Mouse (Mus musculus) small intestine, adult 2 months (tissue): ENCODE data around the gene Acad12. TPM values are rescaled to one million over a fixed set of nuclear protein-coding genes. Genes with fewer than 3 reads are reported as not detected.
A peak's percentile ranks its signal among the peaks of the same experiment; 100 is the strongest.
"Not testable (repeated sequence)": the region's sequence is repeated elsewhere in the genome, so short reads cannot be mapped to it uniquely, and the experiment has no call there.

Source experiments
- H3K27ac ChIP-seq: fragments of 200-500 bp; 2 replicates; pipeline ENCODE4 v1.5.1; 2012; ENCODE audit warnings: low read depth, low read length, control low read depth, inconsistent platforms; ENCODE audit not compliant: insufficient read depth
- H3K27me3 ChIP-seq: fragments of 200-500 bp; 2 replicates; pipeline ENCODE4 v1.6.1; 2012; ENCODE audit warnings: mild to moderate bottlenecking, moderate library complexity, low read length, inconsistent platforms; ENCODE audit not compliant: control insufficient read depth, insufficient read depth
- H3K36me3 ChIP-seq: fragments of 200-500 bp; 2 replicates; pipeline ENCODE4 v1.6.1; 2012; ENCODE audit warnings: mild to moderate bottlenecking, low read length, control low read depth, inconsistent platforms; ENCODE audit not compliant: control insufficient read depth, insufficient read depth
- H3K4me1 ChIP-seq: fragments of 200-500 bp; 2 replicates; pipeline ENCODE4 v1.6.1; 2012; ENCODE audit warnings: low read length, inconsistent platforms, mixed read lengths; ENCODE audit not compliant: control insufficient read depth, insufficient read depth, insufficient read length
- H3K4me3 ChIP-seq: fragments of 200-500 bp; 2 replicates; pipeline ENCODE4 v1.5.1; 2012; ENCODE audit warnings: low read depth, mild to moderate bottlenecking, control low read depth, inconsistent platforms, low read length, moderate library complexity
- CTCF ChIP-seq: fragments of 200-500 bp; IDR thresholded peaks from 2 replicates; pipeline ENCODE4 v1.5.1; 2012; ENCODE audit warnings: low read depth, mild to moderate bottlenecking, control low read depth, inconsistent platforms, low read length, moderate library complexity, mixed read lengths; ENCODE audit not compliant: insufficient replicate concordance, insufficient read length; ENCODE audit errors: extremely low read depth
- POLR2A ChIP-seq: fragments of 200-500 bp; IDR thresholded peaks from 2 replicates; pipeline ENCODE4 v1.6.1; 2012; ENCODE audit warnings: low read depth, mild to moderate bottlenecking, control low read depth, inconsistent platforms, low read length, moderate library complexity
- WGBS: fragments of 180-500 bp; shearing (Covaris S2); methylation state at CpG from one replicate; pipeline ENCODE4 v1.1.7; 2018; 5-methylcytosine and 5-hydroxymethylcytosine counted together
- polyA plus RNA-seq: library from polyadenylated mRNA; depleted of rRNA; stranded (reverse); fragments of >200 nt; gene quantifications from 2 replicates; pipeline ENCODE4 v1.2.3, GENCODE M21; 2012

The Acad12 gene
- polyA plus RNA-seq, 1 experiment, result 6.7 TPM

DNA sequence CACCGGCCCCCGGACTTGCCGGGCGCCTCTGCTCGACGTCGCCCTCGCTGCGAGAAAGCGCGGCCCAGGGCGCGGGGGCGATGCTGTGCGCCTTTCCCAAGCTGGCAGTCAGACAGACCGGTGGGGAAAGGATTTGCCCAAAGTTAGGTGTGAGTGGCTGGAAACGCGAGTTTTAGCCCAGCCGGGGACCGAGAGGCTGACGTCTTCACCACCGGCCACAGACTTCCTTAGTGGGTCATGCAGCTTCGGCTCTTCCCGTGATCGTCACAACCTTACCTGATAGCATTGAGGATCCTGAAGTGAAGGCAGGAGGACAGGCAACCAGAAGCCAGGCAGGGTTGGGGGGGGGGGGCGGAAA, 42.1 kb upstream of the Acad12 start:
- Histone ChIP-seq H3K4me3 (peak overlapping the region; percentile 89), H3K36me3 (peaks cover 18% of the 10 kb centered on the region), H3K27me3 (no peaks in the 10 kb centered on the region), H3K4me1 (peaks cover 7% of the 10 kb centered on the region), H3K27ac (peak overlapping the region; percentile 3; the same call in 1 of the 2 replicates)
- TF ChIP-seq POLR2A, result no peak
- TF ChIP-seq CTCF, result no peak
- WGBS, result under 1% methylated on average over 26 of the region's 26 CpGs

DNA sequence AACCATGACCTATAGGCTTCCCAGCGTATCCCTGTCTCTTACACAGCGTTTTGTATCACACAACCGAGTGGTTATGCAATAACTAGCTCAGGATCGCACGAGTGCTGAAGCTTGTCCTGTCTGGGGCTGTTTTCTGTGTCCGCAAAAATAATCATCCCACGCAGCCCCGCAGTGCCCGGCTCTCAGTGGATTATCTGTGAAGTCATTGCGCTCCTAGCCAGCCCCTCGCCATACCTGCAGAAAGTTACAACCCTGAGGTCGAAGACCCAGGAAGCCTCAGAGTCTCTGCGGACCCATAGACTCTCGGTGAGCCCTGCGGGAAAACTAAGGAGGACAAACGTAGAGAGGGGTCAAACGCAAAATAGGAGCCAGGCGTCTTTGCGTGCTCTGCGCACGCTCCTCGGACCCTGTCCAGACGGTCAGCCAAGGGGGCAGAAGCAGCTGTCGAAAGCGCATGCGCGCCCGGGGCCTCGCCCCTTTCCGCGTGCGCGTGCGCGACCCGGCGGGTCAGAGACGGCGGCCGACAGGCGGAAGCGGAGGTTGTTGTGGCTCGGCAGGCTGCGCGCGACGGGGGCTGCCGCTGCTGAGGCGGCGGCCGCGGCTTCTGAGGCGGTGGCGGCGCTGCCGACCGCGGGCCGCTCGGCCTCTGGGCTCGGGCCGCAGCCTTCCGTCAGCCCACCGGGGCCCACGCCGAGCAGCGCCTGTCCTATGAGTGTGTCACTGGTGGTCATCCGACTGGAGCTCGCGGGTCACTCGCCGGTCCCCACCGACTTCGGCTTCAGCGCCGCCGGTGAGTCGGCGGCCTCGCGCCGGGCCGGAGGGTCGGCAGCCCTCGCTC, 41.5 kb upstream of the Acad12 start, which contains the start of the genes Acad10 and Brap:
Gene Acad10 (minus strand): TSS at position 456 of the 838 bp plus-strand sequence.
Gene Brap (plus strand): TSS at position 505 of the 838 bp plus-strand sequence.
- WGBS, result under 1% methylated on average over 81 of the region's 85 CpGs
- peak within 1 kb of the TSS; percentile 34 for H3K27ac ChIP-seq

DNA sequence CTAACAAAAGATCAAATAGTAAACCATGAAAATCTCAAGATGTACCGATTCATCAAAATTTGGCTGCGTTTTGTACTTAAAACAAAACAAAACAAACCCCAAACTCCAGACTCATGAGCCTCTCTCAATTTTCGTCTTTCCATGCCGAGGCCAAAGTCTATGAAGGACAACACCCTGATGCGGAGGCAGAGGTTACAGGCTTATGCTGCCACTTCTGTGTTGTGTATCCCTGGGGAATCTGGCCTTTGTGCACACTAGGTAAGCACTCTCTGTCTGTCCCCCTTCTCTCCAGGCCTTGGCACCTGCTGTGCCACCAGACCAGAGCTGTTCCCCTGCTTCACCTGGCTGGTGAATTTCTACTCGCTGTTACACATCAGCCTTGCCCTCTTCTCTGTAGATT, 38.9 kb upstream of the Acad12 start:
- not testable (repeated sequence) for H3K36me3 ChIP-seq, H3K27ac ChIP-seq, H3K27me3 ChIP-seq, H3K4me1 ChIP-seq, H3K4me3 ChIP-seq
- 78% methylated on average over 6 of the region's 6 CpGs for WGBS

More for the DNA sequence above, 41.5 kb upstream of the Acad12 start, which contains the start of the genes Acad10 and Brap:
- Histone ChIP-seq H3K36me3 (peaks cover 18% of the 10 kb centered on the region), H3K27me3 (no peaks in the 10 kb centered on the region), H3K4me1 (peaks cover 7% of the 10 kb centered on the region), H3K4me3 (peak within 1 kb of the TSS; percentile 89)
- TF ChIP-seq CTCF (no peak), POLR2A (peak; percentile 73)

DNA sequence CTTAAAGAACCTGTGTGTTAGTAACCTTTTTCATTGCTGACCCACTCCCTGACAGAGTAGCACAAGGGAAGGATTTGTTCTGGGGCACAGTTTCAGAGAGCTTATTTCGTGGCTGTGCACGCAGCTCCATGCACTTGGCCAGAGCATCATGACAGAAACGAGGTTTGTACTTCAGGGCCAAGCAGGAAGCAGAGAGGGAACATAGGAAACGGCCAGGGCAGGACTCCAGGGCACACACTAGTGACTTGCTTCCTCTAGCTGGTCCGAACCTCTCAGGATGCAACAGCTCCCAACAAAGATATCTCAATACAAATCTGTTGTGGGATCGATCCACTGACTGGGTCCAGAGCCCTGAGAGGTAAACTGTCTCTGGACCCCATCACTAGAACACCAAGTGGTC, 38.1 kb upstream of the Acad12 start:
- H3K27me3 ChIP-seq, H3K4me3 ChIP-seq, H3K4me1 ChIP-seq, H3K36me3 ChIP-seq, H3K27ac ChIP-seq: not testable (repeated sequence)
- WGBS, result 66% methylated on average over 6 of the region's 6 CpGs

DNA sequence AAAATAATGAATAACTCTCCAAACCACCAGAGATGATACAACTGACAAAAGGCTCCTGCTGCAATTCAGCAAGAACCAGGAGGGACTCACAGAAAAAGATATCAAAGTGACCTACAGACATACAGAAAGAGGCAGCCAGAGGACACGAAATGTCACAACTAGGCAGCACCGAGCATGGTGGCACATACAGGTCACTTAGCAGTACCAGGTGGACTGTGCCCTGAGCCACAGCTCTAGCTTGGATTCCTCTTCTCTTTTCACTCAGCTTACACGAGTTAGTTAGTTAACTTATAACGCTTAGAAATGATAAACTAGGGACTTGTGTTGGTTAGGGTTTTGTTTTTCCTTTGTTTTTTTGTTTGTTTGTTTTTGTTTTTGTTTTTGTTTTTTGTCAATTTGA, 35.8 kb upstream of the Acad12 start:
- Histone ChIP-seq H3K27ac (no peak overlapping the region), H3K4me3 (no peak overlapping the region), H3K4me1 (no peaks in the 10 kb centered on the region; the same call in 1 of the 2 replicates), H3K36me3 (no peaks in the 10 kb centered on the region), H3K27me3 (no peaks in the 10 kb centered on the region)
- WGBS, result 93% methylated on average over 4 of the region's 4 CpGs
- TF ChIP-seq CTCF (no peak), POLR2A (no peak)

DNA sequence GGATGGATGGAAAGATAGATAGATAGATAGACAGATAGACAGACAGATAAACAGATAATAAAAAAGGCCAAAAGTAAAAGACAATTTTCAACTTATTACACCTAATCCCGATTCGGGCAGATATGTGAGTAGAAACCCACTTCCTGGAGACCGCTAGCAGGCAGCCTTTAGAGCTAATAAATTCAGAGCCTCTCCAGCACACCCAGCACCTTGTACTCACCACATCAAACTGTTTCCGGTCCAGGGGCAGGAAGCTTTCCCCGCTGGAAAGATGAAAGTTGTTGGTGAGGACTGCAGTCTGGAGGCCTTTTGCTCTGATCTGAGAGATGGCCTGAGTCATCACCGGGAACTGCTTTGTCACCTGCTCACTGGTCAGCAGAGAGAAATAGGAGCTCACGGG, 30.4 kb upstream of the Acad12 start:
- Histone ChIP-seq H3K4me1 (no peaks in the 10 kb centered on the region), H3K4me3 (no peak overlapping the region), H3K27me3 (no peaks in the 10 kb centered on the region), H3K36me3 (no peaks in the 10 kb centered on the region; the same call in none of the 2 replicates), H3K27ac (no peak overlapping the region)
- no peak for TF ChIP-seq POLR2A
- no peak for TF ChIP-seq CTCF
- 85% methylated on average over 7 of the region's 7 CpGs for WGBS

DNA sequence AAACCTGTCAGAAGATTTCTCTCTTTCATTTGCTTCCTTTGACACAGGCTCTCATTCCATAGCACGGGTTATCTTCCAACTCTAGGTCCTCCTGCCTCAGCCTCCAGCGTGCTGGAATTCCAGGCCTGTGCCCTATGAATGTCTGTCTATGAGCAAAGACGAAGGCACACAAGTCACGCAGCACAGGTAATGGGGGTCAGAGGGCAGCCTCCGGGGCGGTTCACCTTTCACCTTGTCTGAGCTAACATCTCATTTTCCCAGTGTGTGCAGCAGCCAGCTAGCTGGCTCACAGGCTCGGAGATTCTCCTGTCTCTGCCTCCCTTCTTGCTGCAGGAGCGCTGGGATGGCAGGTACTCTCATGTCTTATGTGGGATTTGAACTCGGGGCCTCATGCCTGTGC, 20.9 kb upstream of the Acad12 start:
- 93% methylated on average over 9 of the region's 9 CpGs for WGBS
- H3K27ac ChIP-seq, result no peak overlapping the region
- H3K4me1 ChIP-seq, result no peaks in the 10 kb centered on the region
- TF ChIP-seq CTCF (no peak), POLR2A (no peak)
- H3K27me3 ChIP-seq, result no peaks in the 10 kb centered on the region
- no peak overlapping the region for H3K4me3 ChIP-seq
- peaks cover 4% of the 10 kb centered on the region; the same call in 1 of the 2 replicates for H3K36me3 ChIP-seq

DNA sequence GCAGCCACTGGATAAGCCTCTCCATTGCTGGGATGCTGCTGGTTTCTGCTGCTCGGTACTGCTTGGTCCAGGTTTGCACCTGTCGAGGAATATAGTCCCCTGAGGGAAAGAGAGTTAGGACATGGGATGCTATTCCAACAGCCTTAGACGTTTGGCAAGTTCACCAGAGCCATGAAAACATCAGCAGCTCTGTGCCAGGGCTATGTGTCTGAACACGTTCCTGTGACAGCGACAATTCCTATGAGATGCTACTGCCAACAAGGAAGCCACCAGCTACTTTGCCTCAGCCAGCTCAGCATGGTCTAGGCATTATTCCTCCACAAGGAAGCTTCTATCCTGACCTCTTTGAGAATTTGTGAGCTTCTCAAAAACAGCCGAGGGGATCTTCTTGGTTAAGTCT, 18.6 kb upstream of the Acad12 start:
- TF ChIP-seq CTCF (no peak), POLR2A (no peak)
- 0 out of 2 replicates have a peak, but pooled peaks cover 1% of the 10 kb centered on the region for H3K36me3 ChIP-seq
- H3K4me1 ChIP-seq, result no peaks in the 10 kb centered on the region
- H3K27ac ChIP-seq, result no peak overlapping the region
- H3K4me3 ChIP-seq, result no peak overlapping the region
- 89% methylated on average over 6 of the region's 6 CpGs for WGBS
- H3K27me3 ChIP-seq, result no peaks in the 10 kb centered on the region
